Mouse (Mus musculus): ENCODE results near the gene Tspan9.

Tspan9 gene

DNA sequence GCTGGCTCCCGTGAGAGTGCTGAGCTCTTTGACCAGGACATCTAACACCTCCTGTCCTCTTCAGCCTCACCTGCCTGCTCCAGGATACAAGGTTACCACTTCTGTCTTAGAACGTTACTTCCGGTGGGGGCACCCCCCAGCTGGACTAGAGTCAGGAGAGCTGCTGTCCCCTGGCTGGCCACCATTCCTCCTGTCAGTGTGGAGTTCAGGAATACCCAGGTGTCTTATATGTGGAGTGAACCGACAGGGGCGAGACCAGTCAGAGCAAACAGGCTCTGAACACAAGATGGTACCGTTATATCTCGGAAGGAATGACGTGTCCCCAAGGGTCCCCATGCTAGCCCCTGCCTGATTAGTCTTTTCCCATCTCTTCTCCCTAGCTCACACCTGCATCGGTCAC, 106.8 kb downstream of the Tspan9 start:
- no peak for DNase-seq (ENCODE audit: low read depth)

DNA sequence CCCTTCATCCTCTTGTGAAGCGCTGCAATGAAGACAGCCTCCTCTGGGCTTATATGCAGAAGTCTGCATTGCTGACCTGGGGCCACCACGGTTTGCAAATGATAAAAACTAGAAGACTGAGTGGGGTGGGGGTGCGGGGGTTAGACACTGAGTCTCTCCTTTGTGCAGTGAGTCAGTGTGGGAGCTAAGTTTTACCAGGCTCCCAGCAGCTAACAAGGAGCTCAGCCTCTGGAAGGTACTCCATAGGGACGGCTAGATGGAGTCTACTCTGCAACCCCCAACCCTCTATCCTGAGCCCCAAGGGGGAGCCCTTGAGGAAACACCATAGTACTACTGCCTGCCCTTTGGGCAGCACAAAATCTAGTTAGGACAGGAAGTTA, 107.5 kb downstream of the Tspan9 start:
- no peak for DNase-seq (ENCODE audit: low read depth)

DNA sequence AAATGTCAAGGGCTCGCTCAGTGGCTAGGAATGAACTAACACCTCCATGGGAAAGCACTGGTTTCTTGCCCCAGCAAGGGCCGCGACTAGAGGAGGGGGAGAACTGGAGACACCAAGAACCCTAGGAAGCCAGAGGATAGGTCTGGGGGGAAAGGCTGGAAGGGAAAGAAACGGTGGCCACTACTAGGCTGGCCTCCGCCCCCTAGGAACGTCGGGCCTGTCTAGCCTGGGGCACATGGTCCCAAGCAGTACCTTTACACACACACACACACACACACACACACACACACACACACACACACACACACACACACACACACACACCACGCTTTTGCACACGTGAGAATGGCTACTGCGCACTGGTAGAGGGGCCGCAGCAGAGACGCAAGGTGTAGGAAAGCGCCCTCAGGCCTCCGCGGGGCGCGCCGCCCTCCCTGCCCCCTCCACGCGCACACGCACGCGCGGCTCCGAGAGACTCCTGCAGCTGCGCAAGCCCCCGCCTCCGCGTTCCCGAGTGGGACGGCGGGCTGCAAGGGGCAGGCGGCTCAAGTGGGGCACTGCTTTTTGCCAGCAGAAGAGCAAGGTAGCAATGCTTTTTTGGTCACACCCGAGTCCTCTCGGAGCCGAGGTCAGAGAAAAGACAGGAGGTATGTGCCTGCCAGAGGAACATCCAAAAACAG, 108.0 kb downstream of the Tspan9 start:
- DNase-seq (ENCODE audit: low read depth): no peak

- no peak for DNase-seq (ENCODE audit: low read depth)
Measured at GRCm38 (mm10) chr6:128034317-128035249, 108.8 kb downstream of the Tspan9 start.

DNA sequence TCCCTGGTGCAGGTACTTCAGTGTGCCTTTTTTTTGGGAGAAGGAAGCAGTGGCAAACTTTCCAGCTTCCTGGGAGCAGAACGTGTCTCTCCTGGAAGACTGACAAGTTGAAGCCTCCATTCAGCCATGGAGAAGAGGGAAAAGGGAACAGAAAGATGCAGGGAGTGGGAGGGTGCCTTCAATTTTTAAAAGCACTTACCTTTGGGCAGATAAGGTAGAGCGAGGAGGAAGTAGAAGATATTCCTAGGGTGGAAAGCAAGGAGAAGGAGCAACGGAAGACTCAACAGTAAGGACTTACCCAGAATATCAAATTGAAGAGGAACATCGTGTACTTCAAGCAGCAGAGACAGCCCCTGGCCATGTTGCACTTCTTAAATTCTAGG, 109.5 kb downstream of the Tspan9 start:
- DNase-seq (ENCODE audit: low read depth): no peak

- no peak for DNase-seq (ENCODE audit: low read depth)
Measured at GRCm38 (mm10) chr6:128033172-128033867, 110.1 kb downstream of the Tspan9 start.

DNA sequence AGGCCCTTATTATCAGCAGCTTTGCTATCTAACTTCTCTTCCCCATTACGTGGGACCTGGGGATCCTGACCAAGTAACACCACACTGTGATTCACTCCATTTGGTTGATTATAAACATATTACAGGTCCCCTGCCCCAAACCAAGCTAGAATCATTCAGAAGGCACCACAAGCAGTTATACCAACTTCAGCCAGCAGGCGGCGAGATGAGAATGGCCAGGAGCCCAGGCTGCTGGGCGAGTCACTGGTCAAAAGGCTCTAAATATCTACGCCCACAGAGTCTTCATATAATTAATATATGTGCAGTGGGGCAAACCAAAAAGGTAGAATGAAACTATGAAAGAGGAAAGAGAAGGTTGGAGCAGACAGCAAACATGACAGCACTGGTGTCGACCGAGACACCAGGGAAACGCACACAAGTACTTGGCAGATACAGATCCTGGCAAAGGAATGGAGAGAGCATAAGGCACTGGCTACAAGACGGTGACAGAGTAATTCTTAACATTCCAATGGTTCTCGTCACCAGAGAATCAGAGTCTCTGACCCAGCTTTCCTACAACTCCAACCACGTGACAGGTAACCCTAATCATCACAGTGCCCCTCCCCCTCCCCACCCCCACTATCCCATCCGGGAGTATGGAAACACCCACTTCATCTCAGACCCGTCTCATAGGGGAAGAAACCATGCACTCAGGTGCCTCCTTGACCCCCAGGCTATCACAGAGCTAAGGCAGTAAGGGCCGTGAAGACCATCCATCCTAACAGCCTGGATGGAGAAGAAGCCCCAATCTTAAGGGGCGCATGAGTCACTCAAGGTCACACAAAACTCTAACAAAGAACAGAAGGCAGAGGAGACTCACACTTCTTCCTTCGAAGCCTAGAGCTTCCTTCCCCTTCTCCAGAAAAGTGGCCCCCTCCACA, 110.9 kb downstream of the Tspan9 start:
- peak; percentile 60 for DNase-seq (ENCODE audit: low read depth)

GRCm38 (mm10) chr6:128031584-128031983, 111.8 kb downstream of the Tspan9 start:
- no peak for DNase-seq (ENCODE audit: low read depth)

GRCm38 (mm10) chr6:128031096-128031495, 112.3 kb downstream of the Tspan9 start:
- no peak for DNase-seq (ENCODE audit: low read depth)

GRCm38 (mm10) chr6:128030475-128030874, 112.9 kb downstream of the Tspan9 start:
- no peak for DNase-seq (ENCODE audit: low read depth)

- no peak for DNase-seq (ENCODE audit: low read depth)
Measured at GRCm38 (mm10) chr6:128029517-128030348, 113.7 kb downstream of the Tspan9 start.

GRCm38 (mm10) chr6:128028116-128028940, 115.1 kb downstream of the Tspan9 start:
- DNase-seq (ENCODE audit: low read depth): no peak

- DNase-seq (ENCODE audit: low read depth): no peak
Measured at GRCm38 (mm10) chr6:128025997-128026396, 117.4 kb downstream of the Tspan9 start.

- no peak for DNase-seq (ENCODE audit: low read depth)
Measured at GRCm38 (mm10) chr6:128025581-128025980, 117.8 kb downstream of the Tspan9 start.

- no peak for DNase-seq (ENCODE audit: low read depth)
Measured at GRCm38 (mm10) chr6:128022207-128022606, 121.2 kb downstream of the Tspan9 start.

DNA sequence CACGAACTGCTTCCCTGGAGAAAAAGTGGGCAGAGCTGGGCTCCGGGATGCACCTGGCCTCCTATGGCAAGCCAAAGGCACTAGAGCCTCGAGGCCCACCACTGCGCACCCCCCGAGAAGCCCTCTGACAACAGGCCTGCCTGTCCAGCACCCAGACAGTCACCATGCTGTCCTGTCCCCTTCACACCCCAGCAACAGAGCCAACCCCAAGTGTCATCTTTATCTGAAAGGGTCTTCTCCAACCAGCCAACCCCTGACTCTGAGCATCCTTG, 121.5 kb downstream of the Tspan9 start:
- DNase-seq (ENCODE audit: low read depth): no peak

DNA sequence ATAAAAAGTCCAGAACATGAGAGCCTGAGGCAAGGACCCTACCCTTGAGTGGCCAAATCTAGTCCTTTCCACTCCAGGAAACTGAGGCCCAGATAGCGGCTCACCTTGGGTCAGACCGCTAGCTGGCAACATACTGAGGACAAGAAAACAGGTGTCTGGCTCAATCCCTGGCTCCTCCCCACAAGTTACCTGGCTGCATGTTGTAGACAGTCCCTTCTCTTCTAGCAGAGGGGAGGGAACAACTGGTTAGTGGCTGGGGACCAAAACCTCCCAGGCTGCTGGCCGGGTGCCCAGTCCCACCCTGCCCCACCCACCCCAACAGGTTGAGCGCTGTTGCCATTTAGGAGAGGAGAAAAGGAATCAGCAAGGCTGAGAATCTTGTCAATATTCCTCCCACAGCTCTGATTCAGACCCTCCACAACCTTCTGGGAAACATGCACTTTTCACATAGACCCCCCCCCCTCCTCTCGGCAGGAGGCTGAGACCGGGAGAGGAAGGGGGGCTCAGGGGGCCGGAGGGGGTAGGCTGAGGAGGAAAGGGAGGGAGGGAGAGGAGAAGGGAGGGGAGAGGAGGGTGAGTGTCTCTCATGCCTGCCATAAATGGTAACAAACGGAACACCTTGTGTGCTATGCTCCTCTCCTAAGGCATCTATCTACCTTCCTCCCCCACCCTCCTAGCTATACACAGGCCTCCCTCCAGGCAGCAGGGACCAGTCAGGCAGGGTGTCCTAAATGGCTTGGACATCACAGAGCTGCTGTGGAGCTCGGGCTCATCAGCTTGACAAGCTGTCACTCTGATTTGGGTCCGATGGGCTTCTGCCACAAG, 122.1 kb downstream of the Tspan9 start:
- no peak for DNase-seq (ENCODE audit: low read depth)

DNA sequence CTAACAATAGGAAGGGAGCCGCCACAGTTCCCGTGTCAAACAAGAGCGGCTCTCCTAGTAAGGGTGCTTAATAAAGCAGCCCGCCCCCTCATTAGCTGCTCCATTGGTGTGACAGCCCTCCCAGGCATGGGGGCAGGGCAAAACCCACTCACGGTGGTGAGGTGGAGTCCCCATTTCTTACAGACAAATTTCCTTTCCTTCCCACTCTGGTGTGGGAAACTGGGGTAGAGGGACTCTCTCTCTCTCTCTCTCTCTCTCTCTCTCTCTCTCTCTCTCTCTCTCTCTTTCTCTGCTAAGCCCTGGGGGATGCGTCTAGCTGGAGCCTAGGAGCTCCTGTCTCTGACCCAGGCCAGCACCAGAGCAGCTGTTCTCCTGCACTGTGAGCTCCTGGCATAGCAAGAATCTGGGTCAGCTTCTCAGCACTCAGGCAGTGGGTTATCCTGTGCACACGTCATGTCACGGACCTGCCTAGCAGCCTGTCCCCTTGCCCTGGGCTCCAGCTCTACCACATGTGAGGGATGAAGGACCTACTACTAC, 122.8 kb downstream of the Tspan9 start:
- no peak for DNase-seq (ENCODE audit: low read depth)

DNA sequence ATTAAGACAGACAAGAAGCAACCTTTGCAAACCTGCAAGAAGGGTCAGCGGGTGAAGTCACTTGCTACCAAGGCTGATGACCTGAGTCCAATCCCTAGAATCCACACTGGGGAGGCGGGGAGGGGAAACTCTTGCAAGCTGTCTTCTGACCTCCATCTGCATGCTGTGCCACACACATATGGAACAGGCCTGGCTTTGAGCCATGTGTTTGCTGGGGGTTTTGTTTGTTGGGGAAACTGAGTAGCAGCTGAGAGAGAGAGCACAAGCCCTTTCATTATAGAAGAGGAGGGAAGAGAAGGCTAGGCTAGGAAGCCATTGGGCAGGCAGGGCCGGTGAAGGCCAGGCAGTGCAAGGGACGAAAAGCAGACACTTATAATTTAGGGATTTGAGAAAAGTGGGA, 123.3 kb downstream of the Tspan9 start:
- DNase-seq (ENCODE audit: low read depth): no peak
